Mouse (Mus musculus) heart, embryonic 13.5 days (tissue): ENCODE measurements at regions not wholly inside any gene's neighbourhood (a gene's known extent, or its start where the extent isn't known, plus 50 kb on each side); places are given as distances from the start of the nearest gene placed in this dataset.

Source experiments
- ATAC-seq: fragments of 200-750 bp; cut with Nextera tagmentation; 2 replicates; pipeline ENCODE4 v1.8.0; 2017; ENCODE audit warnings: moderate TSS enrichment; ENCODE audit not compliant: insufficient number of reproducible peaks, low FRiP score, low TSS enrichment; ENCODE audit errors: extremely low read depth
- H3K27ac ChIP-seq: fragments of 300-500 bp; sonication (generic); replicated peaks from 2 replicates; pipeline ENCODE4 v1.5.1; 2015; ENCODE audit warnings: moderate library complexity, mild to moderate bottlenecking, inconsistent platforms
- H3K27me3 ChIP-seq: fragments of 300-500 bp; sonication (generic); replicated peaks from 2 replicates; pipeline ENCODE4 v1.6.1; 2015; ENCODE audit warnings: mild to moderate bottlenecking, inconsistent platforms
- H3K36me3 ChIP-seq: fragments of 300-500 bp; sonication (generic); 2 replicates; pipeline ENCODE4 v1.6.1; 2015; ENCODE audit warnings: mild to moderate bottlenecking, inconsistent platforms
- H3K4me1 ChIP-seq: fragments of 300-500 bp; sonication (generic); 2 replicates; pipeline ENCODE4 v1.6.1; 2015; ENCODE audit warnings: inconsistent platforms
- H3K4me2 ChIP-seq: fragments of 300-500 bp; sonication (generic); 2 replicates; pipeline ENCODE4 v1.6.1; 2015; ENCODE audit warnings: inconsistent platforms, mild to moderate bottlenecking, moderate library complexity
- H3K4me3 ChIP-seq: fragments of 300-500 bp; sonication (generic); 2 replicates; pipeline ENCODE4 v1.5.1; 2015; ENCODE audit warnings: moderate library complexity, mild to moderate bottlenecking, inconsistent platforms
- H3K9ac ChIP-seq: fragments of 300-500 bp; sonication (generic); 2 replicates; pipeline ENCODE4 v1.6.1; 2015; ENCODE audit warnings: inconsistent platforms, mild to moderate bottlenecking, moderate library complexity
- H3K9me3 ChIP-seq: fragments of 300-500 bp; sonication (generic); 2 replicates; pipeline ENCODE4 v1.6.1; 2016; ENCODE audit warnings: inconsistent platforms
- WGBS: fragments of 180-500 bp; shearing (Covaris S2); methylation state at CpG from one replicate; pipeline ENCODE4 v1.1.7; 2015; ENCODE audit warnings: mixed read lengths; 5-methylcytosine and 5-hydroxymethylcytosine counted together

- whole genome bisulfite sequencing, result 81% methylated on average over 4 of the region's 4 CpGs
- H3K4me2 ChIP-seq, result no peak overlapping the region
- H3K36me3 ChIP-seq, result no peaks in the 10 kb centered on the region
- no peaks in the 10 kb centered on the region for H3K27me3 ChIP-seq
- no peaks in the 10 kb centered on the region for H3K9me3 ChIP-seq
- no peak for ATAC-seq
- no peak overlapping the region for H3K9ac ChIP-seq
- no peak overlapping the region for H3K4me3 ChIP-seq
- H3K27ac ChIP-seq, result no peak overlapping the region
- peaks cover 12% of the 10 kb centered on the region for H3K4me1 ChIP-seq
These were observed 101.1 kb upstream of the Arhgap5 start for GRCm38 (mm10) chr12:52402711-52403110.

GRCm38 (mm10) chr12:52406386-52406785, 97.4 kb upstream of the Arhgap5 start:
- Histone ChIP-seq H3K9me3 (no peaks in the 10 kb centered on the region), H3K27me3 (no peaks in the 10 kb centered on the region), H3K4me1 (no peaks in the 10 kb centered on the region), H3K4me2 (no peak overlapping the region), H3K9ac (no peak overlapping the region), H3K36me3 (no peaks in the 10 kb centered on the region), H3K4me3 (no peak overlapping the region), H3K27ac (no peak overlapping the region)
- 69% methylated on average over 6 of the region's 6 CpGs for WGBS
- ATAC-seq, result no peak

GRCm38 (mm10) chr12:52408307-52408895, 95.4 kb upstream of the Arhgap5 start:
- no peak overlapping the region for H3K27ac ChIP-seq
- H3K4me2 ChIP-seq, result no peak overlapping the region
- H3K4me1 ChIP-seq, result peaks cover 5% of the 10 kb centered on the region; the same call in 1 of the 2 replicates
- H3K9ac ChIP-seq, result no peak overlapping the region
- H3K27me3 ChIP-seq, result no peaks in the 10 kb centered on the region
- WGBS, result 87% methylated on average over 8 of the region's 8 CpGs
- no peak overlapping the region for H3K4me3 ChIP-seq
- H3K36me3 ChIP-seq, result no peaks in the 10 kb centered on the region
- H3K9me3 ChIP-seq, result no peaks in the 10 kb centered on the region
- ATAC-seq, result no peak

GRCm38 (mm10) chr12:52409221-52409620, 94.6 kb upstream of the Arhgap5 start:
- no peak for ATAC-seq
- WGBS, result 73% methylated on average over 3 of the region's 3 CpGs
- Histone ChIP-seq H3K4me1 (peaks cover 6% of the 10 kb centered on the region; the same call in 1 of the 2 replicates), H3K4me2 (no peak overlapping the region), H3K9me3 (no peaks in the 10 kb centered on the region), H3K27ac (no peak overlapping the region), H3K9ac (no peak overlapping the region), H3K36me3 (no peaks in the 10 kb centered on the region), H3K4me3 (no peak overlapping the region), H3K27me3 (no peaks in the 10 kb centered on the region)

DNA sequence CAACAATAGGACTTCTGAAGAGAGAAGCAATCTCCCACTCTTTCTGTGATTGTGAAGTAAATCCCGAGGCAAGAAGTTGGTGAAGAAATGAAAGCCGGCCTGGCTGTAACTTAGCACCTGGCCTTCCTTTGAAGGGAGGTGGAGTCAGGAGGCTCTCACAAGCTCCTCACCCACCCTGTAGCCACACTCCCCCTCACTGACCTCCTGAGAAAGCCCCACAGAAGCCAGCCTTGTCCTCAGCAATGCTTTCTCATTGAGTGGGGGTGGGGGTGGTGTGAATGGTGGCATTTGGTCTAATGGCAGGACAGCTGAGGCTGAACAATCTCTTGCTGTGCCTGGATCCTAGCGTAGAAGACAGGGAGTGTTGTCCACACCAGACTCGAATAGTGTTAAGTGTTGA, 91.6 kb upstream of the Arhgap5 start:
- Histone ChIP-seq H3K27me3 (no peaks in the 10 kb centered on the region), H3K4me2 (no peak overlapping the region), H3K27ac (no peak overlapping the region), H3K36me3 (no peaks in the 10 kb centered on the region), H3K9me3 (no peaks in the 10 kb centered on the region), H3K9ac (no peak overlapping the region), H3K4me1 (peaks cover 6% of the 10 kb centered on the region; the same call in 1 of the 2 replicates), H3K4me3 (no peak overlapping the region)
- ATAC-seq, result no peak
- 65% methylated on average over 4 of the region's 4 CpGs for WGBS

DNA sequence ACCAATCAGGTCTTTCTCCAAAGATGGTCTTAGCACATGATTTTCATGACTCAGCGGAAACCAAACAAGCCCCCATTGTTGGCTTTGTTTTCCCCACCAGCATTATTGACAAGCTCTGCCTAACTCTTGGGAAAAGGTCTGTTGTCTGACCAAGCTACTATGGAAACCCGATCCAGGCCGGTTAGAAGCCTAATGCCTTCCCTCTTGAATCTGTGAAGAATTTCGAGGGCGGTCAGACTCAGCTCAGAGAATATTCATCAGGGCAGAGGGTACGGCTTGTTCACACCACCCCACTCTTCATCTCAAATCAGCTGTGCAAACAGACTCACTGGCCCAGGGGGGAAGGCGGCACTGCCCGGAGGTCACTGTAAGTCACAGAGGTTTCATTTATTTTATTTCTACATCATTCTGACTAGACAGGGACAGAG, 90.7 kb upstream of the Arhgap5 start:
- Histone ChIP-seq H3K9ac (no peak overlapping the region), H3K4me1 (peaks cover 6% of the 10 kb centered on the region; the same call in 1 of the 2 replicates), H3K4me2 (no peak overlapping the region), H3K27me3 (no peaks in the 10 kb centered on the region), H3K4me3 (no peak overlapping the region), H3K27ac (no peak overlapping the region), H3K36me3 (no peaks in the 10 kb centered on the region), H3K9me3 (no peaks in the 10 kb centered on the region)
- ATAC-seq, result no peak
- 38% methylated on average over 8 of the region's 8 CpGs for WGBS

DNA sequence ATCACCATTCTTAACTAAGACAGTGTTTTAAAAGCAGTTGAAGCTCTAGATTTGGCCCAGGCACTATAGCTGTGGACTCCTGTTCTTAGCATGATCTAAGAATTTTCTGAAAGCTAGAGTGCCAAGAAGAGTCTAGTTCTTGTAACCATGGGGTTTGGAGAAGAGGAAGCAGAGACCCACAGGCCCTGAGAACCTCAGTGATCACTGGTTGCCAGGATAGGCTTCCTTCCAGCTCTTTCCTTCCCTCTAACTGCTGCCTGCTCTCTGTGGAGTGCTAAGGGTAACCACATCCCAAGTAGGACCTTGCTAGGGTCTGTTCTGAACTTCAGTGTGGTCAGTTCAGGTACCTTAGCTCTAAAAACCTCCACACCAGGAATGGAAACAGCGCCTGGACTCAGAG, 81.0 kb upstream of the Arhgap5 start:
- no peak overlapping the region for H3K27ac ChIP-seq
- no peak for ATAC-seq
- no peaks in the 10 kb centered on the region for H3K36me3 ChIP-seq
- H3K9ac ChIP-seq, result no peak overlapping the region
- no peaks in the 10 kb centered on the region for H3K9me3 ChIP-seq
- H3K4me1 ChIP-seq, result peaks cover 5% of the 10 kb centered on the region; the same call in 1 of the 2 replicates
- no peak overlapping the region for H3K4me3 ChIP-seq
- WGBS, result 76% methylated on average over 1 of the region's 1 CpGs
- no peaks in the 10 kb centered on the region for H3K27me3 ChIP-seq
- no peak overlapping the region for H3K4me2 ChIP-seq

DNA sequence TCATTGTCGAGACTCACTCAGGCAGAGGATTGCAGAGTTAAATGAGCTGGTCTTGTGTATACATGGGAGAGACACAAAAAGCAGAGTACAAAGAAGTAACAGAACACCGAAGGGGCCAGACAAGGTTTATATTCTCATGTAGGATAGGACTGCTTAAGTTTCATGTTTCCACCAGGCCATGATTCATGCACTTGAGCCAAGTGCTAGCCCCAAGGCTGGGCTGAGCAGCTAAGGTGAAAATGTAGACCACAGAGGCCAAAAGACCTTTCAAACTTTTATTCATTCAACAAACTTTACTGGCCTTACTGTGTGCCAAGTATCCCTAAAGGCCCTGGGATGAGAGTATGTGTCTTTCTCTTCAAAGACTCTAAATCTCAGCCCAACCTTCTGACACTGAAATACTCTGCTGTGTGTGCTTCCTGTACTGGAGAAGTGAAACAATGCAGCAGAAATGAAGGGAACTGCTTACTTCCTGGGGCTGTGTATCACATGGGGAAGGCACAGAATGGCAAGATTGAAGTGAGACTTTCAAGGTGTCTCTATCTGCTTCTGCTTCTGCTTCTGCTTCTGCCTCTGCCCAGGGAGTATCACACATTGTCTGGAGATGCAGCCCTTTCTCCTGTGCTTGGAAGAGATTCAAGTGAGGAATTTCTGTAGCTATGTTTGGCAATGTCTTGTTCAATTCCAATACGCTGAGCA, 79.3 kb upstream of the Arhgap5 start:
- Histone ChIP-seq H3K4me2 (no peak overlapping the region), H3K4me1 (peaks cover 5% of the 10 kb centered on the region; the same call in 1 of the 2 replicates)

GRCm38 (mm10) chr12:52429935-52430334, 73.8 kb upstream of the Arhgap5 start:
- H3K4me3 ChIP-seq, result no peak overlapping the region
- no peak for ATAC-seq
- no peak overlapping the region for H3K27ac ChIP-seq
- no peak overlapping the region for H3K9ac ChIP-seq
- H3K4me1 ChIP-seq, result peaks cover 7% of the 10 kb centered on the region; the same call in 1 of the 2 replicates
- H3K27me3 ChIP-seq, result no peaks in the 10 kb centered on the region
- no peaks in the 10 kb centered on the region for H3K9me3 ChIP-seq
- no peaks in the 10 kb centered on the region for H3K36me3 ChIP-seq
- WGBS, result 53% methylated on average over 5 of the region's 5 CpGs
- H3K4me2 ChIP-seq, result no peak overlapping the region

More for the DNA sequence above, 79.3 kb upstream of the Arhgap5 start:
- H3K9me3 ChIP-seq, result no peaks in the 10 kb centered on the region
- H3K9ac ChIP-seq, result no peak overlapping the region
- no peak overlapping the region for H3K4me3 ChIP-seq
- 77% methylated on average over 3 of the region's 3 CpGs for WGBS
- no peak for ATAC-seq
- no peak overlapping the region for H3K27ac ChIP-seq
- no peaks in the 10 kb centered on the region for H3K27me3 ChIP-seq
- H3K36me3 ChIP-seq, result no peaks in the 10 kb centered on the region

DNA sequence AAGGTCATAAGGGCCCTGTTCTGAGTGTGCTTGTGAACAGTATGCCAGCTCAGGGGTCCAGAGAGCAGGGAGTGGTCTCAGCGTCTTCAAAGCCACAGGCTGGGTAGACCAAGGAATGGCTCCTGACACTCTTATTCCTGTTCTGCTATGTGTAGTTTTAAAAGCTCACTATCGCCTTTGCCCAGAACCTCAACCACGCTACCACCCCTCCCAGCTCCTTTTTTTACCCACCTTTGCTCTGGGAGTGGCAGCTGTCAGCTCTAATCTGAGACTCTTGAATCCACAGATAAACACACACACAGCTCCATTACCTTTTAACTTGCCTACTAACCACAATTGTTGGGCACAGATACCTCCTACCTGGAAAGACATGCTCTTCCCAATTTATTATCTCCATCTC, 71.8 kb upstream of the Arhgap5 start:
- Histone ChIP-seq H3K9me3 (no peaks in the 10 kb centered on the region), H3K36me3 (no peaks in the 10 kb centered on the region), H3K4me1 (0 out of 2 replicates have a peak, but pooled peaks cover 7% of the 10 kb centered on the region), H3K4me3 (no peak overlapping the region), H3K4me2 (no peak overlapping the region), H3K27me3 (no peaks in the 10 kb centered on the region), H3K9ac (no peak overlapping the region), H3K27ac (no peak overlapping the region)
- no peak for ATAC-seq
- 63% methylated on average over 3 of the region's 3 CpGs for WGBS

- Histone ChIP-seq H3K9me3 (no peaks in the 10 kb centered on the region), H3K9ac (no peak overlapping the region), H3K4me1 (peaks cover 10% of the 10 kb centered on the region), H3K4me3 (no peak overlapping the region), H3K27me3 (no peaks in the 10 kb centered on the region), H3K27ac (no peak overlapping the region), H3K36me3 (no peaks in the 10 kb centered on the region), H3K4me2 (no peak overlapping the region)
- ATAC-seq, result no peak
- WGBS, result 58% methylated on average over 2 of the region's 2 CpGs
These were observed 69.8 kb upstream of the Arhgap5 start for GRCm38 (mm10) chr12:52434021-52434420.

DNA sequence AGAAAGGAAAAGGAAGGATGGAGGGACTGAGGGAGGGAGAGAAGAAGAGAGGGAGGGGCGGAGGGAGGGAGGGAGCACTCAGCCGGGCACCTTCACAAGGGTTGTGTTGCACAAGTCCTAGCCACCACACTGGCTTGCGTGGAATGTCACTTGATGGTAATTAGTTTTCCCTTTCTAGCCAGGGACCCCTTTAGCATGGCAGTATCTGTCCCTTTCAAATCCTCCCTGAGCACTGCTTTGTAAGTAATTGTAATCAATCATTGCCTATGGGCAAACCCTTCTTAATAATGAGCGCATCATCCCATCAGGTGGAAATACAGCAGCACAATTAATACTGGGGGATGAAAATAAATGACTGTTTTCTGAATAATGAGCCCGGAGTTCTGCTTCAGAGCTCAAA, 68.5 kb upstream of the Arhgap5 start:
- H3K27ac ChIP-seq, result no peak overlapping the region
- H3K36me3 ChIP-seq, result no peaks in the 10 kb centered on the region
- no peak overlapping the region for H3K4me3 ChIP-seq
- no peaks in the 10 kb centered on the region for H3K9me3 ChIP-seq
- no peak overlapping the region for H3K4me2 ChIP-seq
- H3K27me3 ChIP-seq, result no peaks in the 10 kb centered on the region
- 77% methylated on average over 5 of the region's 5 CpGs for WGBS
- ATAC-seq, result no peak
- peaks cover 21% of the 10 kb centered on the region for H3K4me1 ChIP-seq
- no peak overlapping the region for H3K9ac ChIP-seq
